Mouse (Mus musculus) liver, embryonic 15.5 days (tissue): ENCODE results near the gene Filip1l. TPM values are rescaled to one million over a fixed set of nuclear protein-coding genes. Genes with fewer than 3 reads are reported as not detected.

Source experiments
- ATAC-seq: fragments of 200-750 bp; cut with Nextera tagmentation; 2 replicates; pipeline ENCODE4 v1.8.0; 2017; ENCODE audit warnings: moderate number of reproducible peaks, mild to moderate bottlenecking, moderate library complexity; ENCODE audit not compliant: insufficient read depth
- H3K27ac ChIP-seq: fragments of 300-500 bp; sonication (generic); replicated peaks from 2 replicates; pipeline ENCODE4 v1.5.1; 2015; ENCODE audit warnings: mild to moderate bottlenecking, inconsistent platforms
- H3K27me3 ChIP-seq: fragments of 300-500 bp; sonication (generic); 2 replicates; pipeline ENCODE4 v1.6.1; 2015; ENCODE audit warnings: mild to moderate bottlenecking, inconsistent platforms
- H3K36me3 ChIP-seq: fragments of 300-500 bp; sonication (generic); replicated peaks from 2 replicates; pipeline ENCODE4 v1.6.1; 2015; ENCODE audit warnings: moderate library complexity, mild to moderate bottlenecking, inconsistent platforms
- H3K4me1 ChIP-seq: fragments of 300-500 bp; sonication (generic); replicated peaks from 2 replicates; pipeline ENCODE4 v1.6.1; 2015; ENCODE audit warnings: inconsistent platforms
- H3K4me2 ChIP-seq: fragments of 300-500 bp; sonication (generic); 2 replicates; pipeline ENCODE4 v1.6.1; 2015; ENCODE audit warnings: moderate library complexity, mild to moderate bottlenecking, inconsistent platforms
- H3K4me3 ChIP-seq: fragments of 300-500 bp; sonication (generic); replicated peaks from 2 replicates; pipeline ENCODE4 v1.5.1; 2015; ENCODE audit warnings: mild to moderate bottlenecking, inconsistent platforms
- H3K9ac ChIP-seq: fragments of 300-500 bp; sonication (generic); 2 replicates; pipeline ENCODE4 v1.6.1; 2015; ENCODE audit warnings: moderate library complexity, mild to moderate bottlenecking, inconsistent platforms
- H3K9me3 ChIP-seq: fragments of 300-500 bp; sonication (generic); replicated peaks from 2 replicates; pipeline ENCODE4 v1.6.1; 2016; ENCODE audit warnings: inconsistent platforms
- WGBS: fragments of 180-500 bp; shearing (Covaris S2); methylation state at CpG from one replicate; pipeline ENCODE4 v1.1.7; 2015; ENCODE audit warnings: mixed read lengths; ENCODE audit not compliant: insufficient replicate concordance; 5-methylcytosine and 5-hydroxymethylcytosine counted together
- polyA plus RNA-seq: library from polyadenylated mRNA; unstranded; fragments of >200 nt; fragmentation: Nextera tagmentation; extraction: Ambion mirVana; gene quantifications from 2 replicates; pipeline ENCODE4 v1.2.1, GENCODE M21; 2015

Gene Filip1l
- polyA plus RNA-seq, 1 experiment from 2014 or later = 3.6 TPM

DNA sequence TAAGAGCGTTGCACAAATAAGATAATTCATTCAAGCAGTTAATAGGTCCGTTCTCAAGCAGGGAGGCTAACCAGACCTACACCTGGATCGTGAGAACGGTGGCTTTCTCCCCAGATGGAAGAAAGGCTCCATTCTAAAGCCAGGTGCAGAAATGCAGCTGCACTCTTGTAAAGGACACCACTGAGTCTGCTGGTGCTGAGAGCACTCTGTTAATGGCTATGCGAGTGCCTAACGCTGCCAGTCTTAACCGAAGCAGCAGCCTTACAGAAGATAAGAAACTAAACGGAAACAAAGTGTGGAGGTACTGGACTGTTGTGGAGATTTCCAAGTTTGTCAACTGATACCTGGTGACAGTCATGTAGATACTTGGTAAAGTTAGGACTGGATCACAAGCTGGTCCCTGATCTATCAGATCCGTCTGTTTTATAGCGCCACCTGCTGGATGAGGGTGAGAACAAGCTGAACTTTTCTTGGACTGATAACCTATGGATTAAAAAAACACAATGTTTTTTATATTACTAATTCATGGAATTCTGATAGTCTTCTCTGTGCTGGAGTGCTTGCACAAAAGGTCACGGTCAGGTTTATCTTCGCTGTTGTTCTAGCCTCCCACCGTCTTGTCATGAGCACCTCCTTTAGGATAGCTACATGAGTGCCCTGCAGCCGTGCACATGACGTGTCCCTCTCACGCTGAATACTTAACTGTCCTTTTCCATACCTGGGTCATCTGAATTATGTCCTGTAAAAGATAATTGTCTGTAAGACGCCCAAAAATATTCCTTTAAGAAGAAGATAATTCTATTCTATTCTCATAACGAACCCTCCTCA is 45.7 kb downstream of the Filip1l start:
- Histone ChIP-seq H3K9ac (no peak overlapping the region), H3K4me1 (no peaks in the 10 kb centered on the region), H3K9me3 (no peaks in the 10 kb centered on the region), H3K27ac (no peak overlapping the region), H3K4me3 (no peak overlapping the region), H3K4me2 (no peak overlapping the region), H3K27me3 (no peaks in the 10 kb centered on the region), H3K36me3 (no peaks in the 10 kb centered on the region)
- WGBS = 59% methylated on average over 18 of the region's 18 CpGs
- no peak for ATAC-seq

DNA sequence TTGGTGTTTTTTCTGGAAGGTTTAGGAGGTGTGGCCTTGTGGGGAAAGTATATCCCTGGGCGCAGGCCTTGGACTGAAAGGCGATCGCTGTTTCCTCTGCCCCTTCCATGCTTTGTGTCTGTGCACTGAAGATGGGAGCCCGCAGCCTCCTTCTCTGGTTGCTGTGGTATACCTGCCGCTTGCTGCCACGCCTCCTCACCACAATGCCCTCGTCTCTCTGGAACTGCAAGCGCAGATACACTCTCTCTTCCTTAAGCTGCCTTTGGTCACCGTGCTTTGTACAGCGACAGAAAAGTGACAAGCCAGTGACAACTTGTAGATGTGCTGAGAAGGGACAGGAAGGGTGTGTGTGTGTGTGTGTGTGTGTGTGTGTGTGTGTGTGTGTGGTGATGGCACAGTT is 46.7 kb downstream of the Filip1l start:
- Histone ChIP-seq H3K27ac (no peak overlapping the region), H3K9ac (no peak overlapping the region), H3K4me3 (no peak overlapping the region), H3K9me3 (no peaks in the 10 kb centered on the region), H3K27me3 (no peaks in the 10 kb centered on the region), H3K4me1 (no peaks in the 10 kb centered on the region), H3K4me2 (no peak overlapping the region), H3K36me3 (no peaks in the 10 kb centered on the region)
- no peak for ATAC-seq
- 56% methylated on average over 10 of the region's 10 CpGs for WGBS

DNA sequence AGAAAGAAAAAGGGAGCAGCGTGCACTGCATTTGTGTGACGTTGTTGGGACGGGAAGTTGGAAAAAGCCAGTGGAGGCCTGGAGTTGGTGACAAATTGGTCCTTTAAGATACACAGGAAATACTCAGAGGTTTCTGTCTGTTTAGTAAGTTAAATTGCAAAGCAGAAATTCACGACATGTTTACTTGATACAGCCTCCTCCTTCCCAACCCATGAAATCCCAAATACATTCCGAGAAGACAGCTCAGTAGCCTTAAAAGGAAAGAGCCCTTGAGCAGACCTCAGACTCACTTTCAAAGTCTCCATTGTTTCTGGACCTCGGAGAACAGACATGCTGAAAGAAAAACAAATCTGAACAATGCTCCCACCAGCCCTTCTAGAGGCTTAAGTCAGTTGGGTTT is 48.8 kb downstream of the Filip1l start:
- Histone ChIP-seq H3K9me3 (no peaks in the 10 kb centered on the region), H3K36me3 (no peaks in the 10 kb centered on the region), H3K27me3 (no peaks in the 10 kb centered on the region), H3K27ac (no peak overlapping the region), H3K4me3 (no peak overlapping the region), H3K4me2 (no peak overlapping the region), H3K9ac (no peak overlapping the region), H3K4me1 (no peaks in the 10 kb centered on the region)
- WGBS = 51% methylated on average over 6 of the region's 6 CpGs
- ATAC-seq = no peak

DNA sequence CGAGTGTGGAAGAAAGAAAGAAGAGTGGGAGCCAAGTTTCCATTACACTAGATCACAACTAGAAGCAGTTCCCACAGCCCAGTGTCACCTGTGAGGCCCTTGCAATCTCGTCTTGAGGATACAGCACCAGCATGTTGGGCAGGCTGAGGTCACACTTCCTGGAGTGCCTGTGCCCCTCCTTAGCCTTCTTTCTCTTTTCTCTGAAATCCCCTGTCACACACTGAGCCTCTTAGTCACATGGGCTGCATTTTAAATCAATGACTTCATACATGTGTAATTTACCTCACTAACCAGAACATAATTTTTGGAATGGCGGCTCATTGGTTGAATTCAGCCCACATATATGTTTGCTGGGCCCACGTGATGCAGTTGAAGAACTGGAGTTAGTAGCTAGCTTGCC is 50.0 kb downstream of the Filip1l start:
- H3K4me1 ChIP-seq = no peaks in the 10 kb centered on the region
- no peak overlapping the region for H3K9ac ChIP-seq
- H3K27me3 ChIP-seq = no peaks in the 10 kb centered on the region
- H3K4me3 ChIP-seq = no peak overlapping the region
- H3K27ac ChIP-seq = no peak overlapping the region
- H3K4me2 ChIP-seq = no peak overlapping the region
- no peak for ATAC-seq
- H3K36me3 ChIP-seq = no peaks in the 10 kb centered on the region
- no peaks in the 10 kb centered on the region for H3K9me3 ChIP-seq
- WGBS = 66% methylated on average over 4 of the region's 4 CpGs

DNA sequence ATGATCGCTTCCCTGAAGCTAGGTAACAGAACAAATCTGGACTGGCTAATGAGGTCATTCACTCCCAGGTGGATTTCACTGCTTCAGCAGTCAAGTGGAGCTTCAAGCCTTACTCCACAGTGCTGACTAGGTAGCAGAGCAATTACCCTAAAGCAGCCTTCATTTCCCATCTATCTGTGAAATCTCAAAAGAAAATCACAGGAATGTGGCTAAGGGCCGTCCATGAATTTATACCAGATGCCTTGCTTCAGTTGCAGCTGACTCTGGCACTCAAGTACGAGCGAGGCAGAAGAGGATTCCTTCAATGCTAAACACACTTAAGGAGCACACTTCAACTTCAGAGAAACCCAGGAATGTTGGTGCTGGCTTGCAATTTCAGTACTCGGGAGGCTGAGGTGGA is 50.9 kb downstream of the Filip1l start:
- H3K27ac ChIP-seq = no peak overlapping the region
- ATAC-seq = no peak
- H3K4me2 ChIP-seq = no peak overlapping the region
- no peak overlapping the region for H3K9ac ChIP-seq
- no peaks in the 10 kb centered on the region for H3K27me3 ChIP-seq
- no peaks in the 10 kb centered on the region for H3K9me3 ChIP-seq
- WGBS = 65% methylated on average over 5 of the region's 5 CpGs
- H3K36me3 ChIP-seq = no peaks in the 10 kb centered on the region
- H3K4me3 ChIP-seq = no peak overlapping the region
- no peaks in the 10 kb centered on the region for H3K4me1 ChIP-seq

DNA sequence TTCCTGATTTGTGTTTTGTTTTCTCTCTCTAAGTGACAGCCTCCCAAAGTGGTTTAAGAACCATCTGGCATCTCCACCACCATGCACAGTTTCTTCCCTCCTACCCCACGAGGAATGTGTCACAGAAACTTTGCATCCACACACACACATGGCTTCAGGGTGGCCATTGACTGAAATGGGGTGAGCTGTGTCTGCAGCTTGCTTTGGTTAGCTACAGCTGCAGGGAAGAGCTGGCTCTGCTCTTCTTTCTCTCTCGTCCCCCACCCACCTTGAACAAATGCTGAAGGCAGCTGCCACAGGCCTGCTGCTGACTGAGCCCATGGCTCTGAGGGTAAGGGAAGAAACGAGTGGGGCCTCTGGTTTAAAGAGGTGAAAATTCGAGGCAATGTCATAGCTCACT is 59.9 kb downstream of the Filip1l start:
- H3K27ac ChIP-seq = no peak overlapping the region
- no peak overlapping the region for H3K4me3 ChIP-seq
- H3K27me3 ChIP-seq = no peaks in the 10 kb centered on the region
- no peak overlapping the region for H3K4me2 ChIP-seq
- WGBS = 47% methylated on average over 4 of the region's 4 CpGs
- no peaks in the 10 kb centered on the region for H3K36me3 ChIP-seq
- no peak overlapping the region for H3K9ac ChIP-seq
- no peaks in the 10 kb centered on the region for H3K4me1 ChIP-seq
- no peak for ATAC-seq
- no peaks in the 10 kb centered on the region for H3K9me3 ChIP-seq

DNA sequence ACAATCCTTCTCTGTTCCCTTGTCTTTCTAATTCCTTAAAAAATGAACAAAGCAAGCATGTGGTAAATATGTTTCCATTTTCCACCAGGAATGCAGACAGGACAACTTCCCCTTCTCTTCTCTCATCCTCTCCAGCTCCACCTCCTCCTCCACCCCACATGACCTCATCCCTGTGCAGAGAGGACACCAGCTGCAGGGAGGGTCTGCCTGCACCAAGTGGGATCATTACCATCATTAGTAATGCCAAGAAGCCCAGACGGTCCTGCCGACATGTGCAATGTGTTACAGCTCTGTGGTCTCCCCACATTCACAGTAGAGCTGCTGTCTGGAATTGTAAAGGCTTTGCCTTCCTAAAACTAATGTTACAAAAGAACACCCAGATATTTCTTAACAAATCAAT is 63.2 kb downstream of the Filip1l start:
- H3K27ac ChIP-seq = no peak overlapping the region
- H3K4me3 ChIP-seq = no peak overlapping the region
- H3K27me3 ChIP-seq = no peaks in the 10 kb centered on the region
- no peaks in the 10 kb centered on the region for H3K9me3 ChIP-seq
- no peak for ATAC-seq
- H3K4me1 ChIP-seq = no peaks in the 10 kb centered on the region
- no peak overlapping the region for H3K4me2 ChIP-seq
- 62% methylated on average over 2 of the region's 2 CpGs for WGBS
- no peaks in the 10 kb centered on the region for H3K36me3 ChIP-seq
- H3K9ac ChIP-seq = no peak overlapping the region

DNA sequence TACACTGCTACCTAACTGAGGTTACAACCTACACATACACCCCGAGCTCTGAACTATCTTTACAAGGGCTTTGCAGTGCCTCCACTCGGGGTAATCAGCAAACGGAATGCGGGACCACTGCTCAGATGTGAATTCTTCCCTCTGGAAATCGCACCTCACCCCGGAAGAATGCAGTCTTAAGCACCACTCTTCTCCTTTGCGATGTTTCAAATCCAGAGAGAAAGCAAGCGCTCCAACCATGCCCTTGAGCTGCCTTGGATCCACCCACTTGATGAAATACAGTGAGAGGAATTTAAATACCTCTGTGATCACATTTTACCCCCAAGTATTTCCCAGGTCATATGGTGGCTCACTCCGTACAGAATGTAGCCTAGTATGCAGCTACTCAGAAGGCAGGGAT is 64.1 kb downstream of the Filip1l start:
- Histone ChIP-seq H3K36me3 (no peaks in the 10 kb centered on the region), H3K27ac (no peak overlapping the region), H3K4me3 (no peak overlapping the region), H3K4me1 (no peaks in the 10 kb centered on the region), H3K27me3 (no peaks in the 10 kb centered on the region), H3K9me3 (no peaks in the 10 kb centered on the region), H3K4me2 (no peak overlapping the region), H3K9ac (no peak overlapping the region)
- no peak for ATAC-seq
- WGBS = 73% methylated on average over 9 of the region's 9 CpGs

DNA sequence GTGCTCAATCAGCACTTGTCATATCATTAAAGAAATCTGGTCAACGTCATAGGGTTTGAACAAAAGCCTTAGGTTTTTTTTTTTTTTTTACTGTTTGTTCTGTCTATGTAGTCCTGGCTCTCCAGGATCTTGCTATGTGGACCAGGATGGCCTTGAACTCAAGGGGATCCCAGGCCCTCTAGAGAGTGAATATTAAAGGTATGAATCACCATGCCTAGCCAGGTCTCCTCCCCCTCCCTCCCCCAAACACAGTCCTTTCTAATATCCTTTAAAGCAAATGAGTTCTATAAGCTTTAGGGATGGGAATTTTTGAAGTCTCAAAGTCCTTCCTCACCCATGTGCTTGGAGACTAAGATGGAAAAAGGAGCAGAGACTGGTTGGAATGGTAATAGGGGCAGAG is 65.1 kb downstream of the Filip1l start:
- ATAC-seq = no peak
- H3K4me1 ChIP-seq = no peaks in the 10 kb centered on the region

DNA sequence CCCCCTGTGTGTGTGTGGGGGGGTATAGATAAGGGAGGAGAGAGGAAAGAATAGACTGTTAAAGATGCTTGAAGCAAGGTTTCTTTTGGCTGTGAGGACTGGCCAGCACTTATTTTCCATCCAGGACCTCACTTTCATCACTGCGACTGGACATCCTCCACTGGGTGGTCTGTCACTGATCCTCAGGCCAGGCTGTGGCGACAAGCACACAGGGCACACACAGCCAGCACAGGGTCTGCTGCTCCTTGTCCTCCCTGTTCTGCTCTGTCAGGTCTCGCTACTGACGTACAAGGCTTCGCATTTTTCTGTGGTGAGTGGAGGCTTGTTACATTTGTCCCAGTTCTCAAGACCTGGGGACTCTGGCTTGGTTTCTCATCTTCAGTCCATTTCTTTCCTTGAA is 66.4 kb downstream of the Filip1l start:
- Histone ChIP-seq H3K4me3 (no peak overlapping the region), H3K27me3 (no peaks in the 10 kb centered on the region), H3K36me3 (no peaks in the 10 kb centered on the region), H3K27ac (no peak overlapping the region), H3K9me3 (no peaks in the 10 kb centered on the region), H3K4me1 (no peaks in the 10 kb centered on the region), H3K4me2 (no peak overlapping the region), H3K9ac (no peak overlapping the region)
- WGBS = 83% methylated on average over 5 of the region's 5 CpGs
- ATAC-seq = no peak

More for the DNA sequence above, 65.1 kb downstream of the Filip1l start:
- H3K27ac ChIP-seq = no peak overlapping the region
- H3K4me2 ChIP-seq = no peak overlapping the region
- no peaks in the 10 kb centered on the region for H3K36me3 ChIP-seq
- H3K9me3 ChIP-seq = no peaks in the 10 kb centered on the region
- 59% methylated on average over 1 of the region's 1 CpGs for WGBS
- no peaks in the 10 kb centered on the region for H3K27me3 ChIP-seq
- H3K9ac ChIP-seq = no peak overlapping the region
- no peak overlapping the region for H3K4me3 ChIP-seq

DNA sequence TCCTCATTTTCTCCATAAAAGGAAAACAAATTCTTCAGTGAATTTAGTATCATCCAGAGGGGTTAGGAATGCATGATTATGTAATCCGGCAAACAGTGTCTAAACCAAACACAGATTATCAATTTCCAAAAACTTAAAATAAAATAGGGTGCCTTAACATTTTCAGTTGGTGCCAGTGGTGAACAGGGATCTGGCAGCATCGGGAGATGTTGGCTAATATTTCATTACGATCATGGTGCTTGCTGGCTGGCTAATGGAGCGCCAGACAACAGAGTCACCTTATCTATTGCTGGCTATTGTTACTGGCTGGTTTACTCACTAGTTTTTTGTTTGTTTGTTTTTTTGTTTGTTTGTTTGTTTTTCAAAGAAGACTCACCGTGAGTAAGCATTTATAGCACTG is 67.0 kb downstream of the Filip1l start:
- no peaks in the 10 kb centered on the region for H3K36me3 ChIP-seq
- H3K27me3 ChIP-seq = no peaks in the 10 kb centered on the region
- WGBS = 71% methylated on average over 5 of the region's 5 CpGs
- H3K9me3 ChIP-seq = no peaks in the 10 kb centered on the region
- no peak overlapping the region for H3K9ac ChIP-seq
- H3K4me1 ChIP-seq = no peaks in the 10 kb centered on the region
- no peak overlapping the region for H3K27ac ChIP-seq
- no peak for ATAC-seq
- H3K4me2 ChIP-seq = no peak overlapping the region
- no peak overlapping the region for H3K4me3 ChIP-seq
